Mouse (Mus musculus): ENCODE measurements at regions not wholly inside any gene's neighbourhood (a gene's known extent, or its start where the extent isn't known, plus 50 kb on each side); places are given as distances from the start of the nearest gene placed in this dataset.

DNA sequence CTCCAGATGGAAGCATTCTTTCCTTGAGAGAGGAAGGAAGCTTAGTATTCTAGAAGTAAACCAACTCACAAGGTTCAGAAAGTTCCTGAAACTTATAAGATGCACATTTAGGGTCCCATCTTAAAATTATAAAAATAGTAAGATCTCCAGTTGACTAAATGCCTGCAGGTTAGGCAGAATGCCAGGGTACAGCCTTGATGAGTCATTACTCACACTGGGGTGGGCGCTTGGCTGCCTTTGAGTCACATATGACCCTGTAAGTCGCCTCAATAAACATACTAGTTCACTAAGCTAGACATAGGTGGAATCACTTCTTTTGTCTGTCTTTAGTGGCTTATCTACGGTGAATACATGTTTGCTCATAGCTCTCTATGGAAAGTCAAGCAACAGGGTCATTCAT is 87.9 kb upstream of the Vangl1 start:
- no peak for ATAC-seq (ENCODE audit: low read depth)
- Histone ChIP-seq H3K27ac (ENCODE audit: low read length) (no peak overlapping the region), H3K9me3 (replicated peaks; ENCODE audit: control insufficient read depth, low read length) (no peaks in the 10 kb centered on the region), H3K4me2 (ENCODE audit: low read depth, low read length) (no peak overlapping the region), H3K9ac (ENCODE audit: low read depth, low read length) (no peak overlapping the region), H3K4me3 (ENCODE audit: low read depth, low read length) (no peak overlapping the region), H3K36me3 (ENCODE audit: control insufficient read depth, insufficient read depth) (no peaks in the 10 kb centered on the region), H3K4me1 (ENCODE audit: control insufficient read depth, low read depth, low read length) (no peaks in the 10 kb centered on the region), H3K27me3 (ENCODE audit: control insufficient read depth, insufficient read depth, low read depth, low read length) (no peaks in the 10 kb centered on the region)
- 57% methylated on average over 3 of the region's 3 CpGs for WGBS (ENCODE audit: insufficient replicate concordance)

DNA sequence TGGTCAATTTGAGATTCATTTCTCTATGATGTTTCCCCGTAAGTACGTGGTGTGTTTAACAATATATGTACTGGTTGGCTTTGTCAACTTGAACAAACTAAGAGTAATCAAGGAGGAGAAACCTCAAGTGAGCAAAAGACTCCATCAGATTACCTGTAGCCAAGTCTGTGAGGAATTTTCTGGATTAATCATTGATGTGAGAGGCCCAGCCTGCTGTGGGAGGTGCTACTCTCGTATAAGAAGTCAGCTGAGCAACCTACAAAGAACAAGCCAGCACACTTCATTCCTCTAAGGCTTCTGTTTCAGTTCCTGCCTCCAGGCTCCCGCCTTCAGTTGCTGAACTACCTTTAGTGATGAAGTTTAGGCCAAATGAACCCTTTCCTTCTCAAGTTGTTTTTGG is 77.5 kb upstream of the Vangl1 start:
- Histone ChIP-seq H3K4me3 (ENCODE audit: low read depth, low read length) (no peak overlapping the region), H3K4me2 (ENCODE audit: low read depth, low read length) (no peak overlapping the region), H3K9me3 (replicated peaks; ENCODE audit: control insufficient read depth, low read length) (no peaks in the 10 kb centered on the region), H3K4me1 (ENCODE audit: control insufficient read depth, low read depth, low read length) (no peaks in the 10 kb centered on the region), H3K36me3 (ENCODE audit: control insufficient read depth, insufficient read depth) (no peaks in the 10 kb centered on the region), H3K27ac (ENCODE audit: low read length) (no peak overlapping the region), H3K27me3 (ENCODE audit: control insufficient read depth, insufficient read depth, low read depth, low read length) (no peaks in the 10 kb centered on the region), H3K9ac (ENCODE audit: low read depth, low read length) (no peak overlapping the region)
- WGBS (ENCODE audit: insufficient replicate concordance) = 60% methylated on average over 4 of the region's 4 CpGs
- ATAC-seq (ENCODE audit: low read depth) = no peak

DNA sequence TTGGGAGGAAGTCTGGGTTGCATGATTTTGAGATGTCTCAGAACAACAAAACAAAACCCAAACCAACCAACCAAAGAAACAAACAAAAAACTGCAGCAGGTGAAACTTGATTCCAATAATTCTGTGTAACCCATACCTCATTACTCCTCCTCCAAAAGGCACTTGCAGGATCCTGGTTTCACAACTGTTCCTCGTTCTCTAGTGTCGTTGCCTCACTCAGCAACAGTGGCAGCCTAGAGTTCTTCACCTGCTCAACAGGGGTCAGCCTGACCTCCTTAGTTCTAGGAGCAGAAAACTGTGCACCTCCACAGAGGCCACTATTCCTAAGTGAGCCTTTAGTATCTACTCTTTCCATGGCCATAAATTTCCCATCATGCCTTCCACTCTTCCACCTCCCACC is 72.3 kb upstream of the Vangl1 start:
- no peaks in the 10 kb centered on the region for H3K9me3 ChIP-seq (replicated peaks; ENCODE audit: control insufficient read depth, low read length)
- no peaks in the 10 kb centered on the region for H3K27me3 ChIP-seq (ENCODE audit: control insufficient read depth, insufficient read depth, low read depth, low read length)
- WGBS (ENCODE audit: insufficient replicate concordance) = 53% methylated on average over 2 of the region's 2 CpGs
- H3K4me2 ChIP-seq (ENCODE audit: low read depth, low read length) = no peak overlapping the region
- no peak overlapping the region for H3K9ac ChIP-seq (ENCODE audit: low read depth, low read length)
- H3K4me3 ChIP-seq (ENCODE audit: low read depth, low read length) = no peak overlapping the region
- no peak overlapping the region for H3K27ac ChIP-seq (ENCODE audit: low read length)
- no peak for ATAC-seq (ENCODE audit: low read depth)
- H3K4me1 ChIP-seq (ENCODE audit: control insufficient read depth, low read depth, low read length) = no peaks in the 10 kb centered on the region
- no peaks in the 10 kb centered on the region for H3K36me3 ChIP-seq (ENCODE audit: control insufficient read depth, insufficient read depth)

DNA sequence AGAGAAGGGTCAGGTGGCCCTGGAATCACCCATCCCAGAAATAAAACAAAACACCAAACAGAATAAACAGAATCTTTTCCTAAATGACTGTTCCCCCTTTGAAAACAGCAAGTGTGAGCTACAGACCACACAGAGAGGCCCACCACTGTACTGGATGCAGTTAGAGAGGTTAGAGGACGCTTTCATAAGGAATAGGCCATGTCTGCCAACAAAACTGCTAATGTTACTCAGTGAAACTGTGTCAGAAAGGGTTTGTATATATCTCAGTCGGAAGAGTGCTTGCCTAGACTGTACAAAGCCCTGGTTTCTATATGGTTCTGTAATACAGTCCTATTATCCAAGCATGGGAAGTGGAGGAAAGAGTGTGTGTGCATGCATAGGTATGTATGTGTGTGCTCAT is 71.8 kb upstream of the Vangl1 start:
- no peaks in the 10 kb centered on the region for H3K36me3 ChIP-seq (ENCODE audit: control insufficient read depth, insufficient read depth)
- no peak overlapping the region for H3K9ac ChIP-seq (ENCODE audit: low read depth, low read length)
- no peaks in the 10 kb centered on the region for H3K4me1 ChIP-seq (ENCODE audit: control insufficient read depth, low read depth, low read length)
- H3K27me3 ChIP-seq (ENCODE audit: control insufficient read depth, insufficient read depth, low read depth, low read length) = no peaks in the 10 kb centered on the region
- no peak overlapping the region for H3K4me2 ChIP-seq (ENCODE audit: low read depth, low read length)
- no peak overlapping the region for H3K4me3 ChIP-seq (ENCODE audit: low read depth, low read length)
- ATAC-seq (ENCODE audit: low read depth) = no peak
- no peaks in the 10 kb centered on the region for H3K9me3 ChIP-seq (replicated peaks; ENCODE audit: control insufficient read depth, low read length)
- 35% methylated on average over 2 of the region's 2 CpGs for WGBS (ENCODE audit: insufficient replicate concordance)
- H3K27ac ChIP-seq (ENCODE audit: low read length) = no peak overlapping the region

DNA sequence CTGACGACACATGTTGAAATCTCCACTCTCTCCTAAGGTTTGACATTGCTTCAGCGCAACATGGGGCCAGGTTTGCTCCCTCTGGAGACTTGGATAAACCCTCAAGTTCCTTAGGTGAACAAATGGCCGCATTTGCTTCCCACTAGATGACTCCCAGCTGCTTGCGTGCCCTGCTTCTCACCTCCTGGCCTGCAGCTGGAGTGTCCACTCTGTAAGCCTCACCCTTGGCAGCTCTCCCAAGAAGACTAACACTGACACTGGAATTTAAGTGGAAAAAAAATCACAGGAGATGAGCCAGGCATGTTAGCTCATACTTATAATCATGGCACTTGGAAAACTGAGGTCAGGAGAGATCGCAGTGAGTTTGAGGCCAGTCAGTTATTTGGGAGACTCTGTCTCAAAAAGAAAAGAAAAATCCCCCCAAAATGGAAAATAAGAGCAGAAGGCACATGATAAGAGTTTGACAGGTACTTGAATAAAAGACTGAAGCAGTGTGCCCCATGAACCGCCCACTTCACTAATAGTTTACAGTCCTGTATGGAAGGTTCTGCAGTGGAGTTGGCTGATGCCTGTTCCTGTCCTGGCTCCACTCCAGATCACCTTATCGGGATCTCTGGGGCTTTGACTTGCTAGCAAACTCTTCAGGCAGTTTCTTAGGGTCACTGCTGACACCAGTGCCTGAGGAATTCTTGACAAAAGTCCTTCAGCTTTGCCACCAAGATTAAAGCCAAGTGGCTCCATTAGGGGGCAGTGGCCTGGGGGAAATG is 70.9 kb upstream of the Vangl1 start:
- Histone ChIP-seq H3K4me1 (ENCODE audit: control insufficient read depth, low read depth, low read length) (no peaks in the 10 kb centered on the region), H3K9ac (ENCODE audit: low read depth, low read length) (no peak overlapping the region), H3K36me3 (ENCODE audit: control insufficient read depth, insufficient read depth) (no peaks in the 10 kb centered on the region), H3K27me3 (ENCODE audit: control insufficient read depth, insufficient read depth, low read depth, low read length) (no peaks in the 10 kb centered on the region), H3K4me3 (ENCODE audit: low read depth, low read length) (no peak overlapping the region), H3K9me3 (replicated peaks; ENCODE audit: control insufficient read depth, low read length) (no peaks in the 10 kb centered on the region), H3K27ac (ENCODE audit: low read length) (no peak overlapping the region), H3K4me2 (ENCODE audit: low read depth, low read length) (no peak overlapping the region)
- ATAC-seq (ENCODE audit: low read depth) = no peak
- WGBS (ENCODE audit: insufficient replicate concordance) = 56% methylated on average over 7 of the region's 7 CpGs

DNA sequence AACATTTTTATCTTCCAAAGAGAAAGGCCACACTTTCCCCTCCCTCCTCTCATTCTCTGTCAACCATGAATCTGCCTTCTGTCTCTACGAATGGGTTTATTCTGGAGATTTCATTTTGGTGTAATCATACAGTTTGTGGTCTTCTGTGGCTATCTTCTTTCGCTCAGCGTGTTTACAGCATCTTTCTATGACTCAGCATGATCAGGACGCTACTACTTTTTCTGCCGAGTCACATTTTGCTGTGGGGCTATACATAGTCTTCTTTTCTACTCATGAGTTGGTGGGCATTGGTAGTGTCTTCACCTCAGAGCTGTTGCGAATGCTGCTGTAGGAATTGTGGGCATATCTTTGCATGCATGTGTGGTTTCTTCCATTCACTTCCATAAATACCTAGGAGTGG is 66.3 kb upstream of the Vangl1 start:
- H3K4me2 ChIP-seq (ENCODE audit: low read depth, low read length) = no peak overlapping the region
- no peaks in the 10 kb centered on the region for H3K9me3 ChIP-seq (replicated peaks; ENCODE audit: control insufficient read depth, low read length)
- no peak overlapping the region for H3K4me3 ChIP-seq (ENCODE audit: low read depth, low read length)
- peak; percentile 76; the same call in 1 of the 2 replicates for ATAC-seq (ENCODE audit: low read depth)
- H3K4me1 ChIP-seq (ENCODE audit: control insufficient read depth, low read depth, low read length) = no peaks in the 10 kb centered on the region
- 47% methylated on average over 6 of the region's 6 CpGs for WGBS (ENCODE audit: insufficient replicate concordance)
- H3K9ac ChIP-seq (ENCODE audit: low read depth, low read length) = no peak overlapping the region
- H3K36me3 ChIP-seq (ENCODE audit: control insufficient read depth, insufficient read depth) = no peaks in the 10 kb centered on the region
- H3K27me3 ChIP-seq (ENCODE audit: control insufficient read depth, insufficient read depth, low read depth, low read length) = no peaks in the 10 kb centered on the region
- H3K27ac ChIP-seq (ENCODE audit: low read length) = no peak overlapping the region

DNA sequence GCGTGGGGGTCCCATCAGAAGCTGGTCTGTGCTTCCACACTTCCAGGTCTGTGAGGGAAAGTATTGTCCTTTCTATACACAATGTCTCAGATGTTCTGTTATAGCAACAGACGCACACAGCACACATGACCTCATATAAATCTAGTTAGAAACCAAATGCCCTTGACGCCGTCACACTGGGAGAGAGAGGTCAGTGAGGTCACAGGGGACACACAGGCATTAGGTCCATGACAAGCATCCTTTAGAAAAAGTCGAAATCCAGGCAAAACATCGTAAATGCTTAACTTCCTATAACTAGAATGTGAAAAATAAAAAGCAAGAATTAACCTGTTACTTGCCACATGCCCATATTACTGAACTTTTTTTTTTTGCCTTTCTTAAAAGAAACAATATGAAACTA is 65.8 kb upstream of the Vangl1 start:
- no peak for ATAC-seq (ENCODE audit: low read depth)
- H3K9me3 ChIP-seq (replicated peaks; ENCODE audit: control insufficient read depth, low read length) = no peaks in the 10 kb centered on the region
- H3K4me3 ChIP-seq (ENCODE audit: low read depth, low read length) = no peak overlapping the region
- WGBS (ENCODE audit: insufficient replicate concordance) = 54% methylated on average over 6 of the region's 6 CpGs
- no peaks in the 10 kb centered on the region for H3K4me1 ChIP-seq (ENCODE audit: control insufficient read depth, low read depth, low read length)
- H3K27me3 ChIP-seq (ENCODE audit: control insufficient read depth, insufficient read depth, low read depth, low read length) = no peaks in the 10 kb centered on the region
- H3K27ac ChIP-seq (ENCODE audit: low read length) = no peak overlapping the region
- H3K9ac ChIP-seq (ENCODE audit: low read depth, low read length) = no peak overlapping the region
- no peak overlapping the region for H3K4me2 ChIP-seq (ENCODE audit: low read depth, low read length)
- no peaks in the 10 kb centered on the region for H3K36me3 ChIP-seq (ENCODE audit: control insufficient read depth, insufficient read depth)

DNA sequence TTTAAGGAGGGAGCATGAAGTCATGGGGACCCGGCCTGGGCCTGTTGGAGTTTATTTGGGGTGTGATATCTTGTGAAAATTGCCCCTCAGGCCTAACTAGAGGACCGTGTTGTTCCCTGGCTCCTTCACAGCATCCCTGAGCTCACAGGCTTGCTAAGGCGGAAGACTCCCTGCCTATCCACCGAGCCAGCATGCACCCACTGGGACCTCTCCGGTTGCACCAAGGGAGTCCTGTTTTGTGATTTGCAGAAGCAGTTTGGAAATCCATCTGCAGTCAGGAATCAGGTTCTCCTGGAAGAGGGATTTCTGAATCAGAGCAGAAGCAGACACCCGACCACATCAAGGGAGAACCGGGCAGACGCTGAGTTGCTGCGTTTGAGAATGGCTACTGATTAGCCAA is 61.6 kb upstream of the Vangl1 start:
- Histone ChIP-seq H3K9ac (ENCODE audit: low read depth, low read length) (no peak overlapping the region), H3K4me2 (ENCODE audit: low read depth, low read length) (no peak overlapping the region), H3K4me3 (ENCODE audit: low read depth, low read length) (no peak overlapping the region), H3K4me1 (ENCODE audit: control insufficient read depth, low read depth, low read length) (no peaks in the 10 kb centered on the region), H3K36me3 (ENCODE audit: control insufficient read depth, insufficient read depth) (no peaks in the 10 kb centered on the region), H3K9me3 (replicated peaks; ENCODE audit: control insufficient read depth, low read length) (no peaks in the 10 kb centered on the region), H3K27me3 (ENCODE audit: control insufficient read depth, insufficient read depth, low read depth, low read length) (no peaks in the 10 kb centered on the region), H3K27ac (ENCODE audit: low read length) (no peak overlapping the region)
- no peak for ATAC-seq (ENCODE audit: low read depth)
- 64% methylated on average over 9 of the region's 9 CpGs for whole genome bisulfite sequencing (ENCODE audit: insufficient replicate concordance)

DNA sequence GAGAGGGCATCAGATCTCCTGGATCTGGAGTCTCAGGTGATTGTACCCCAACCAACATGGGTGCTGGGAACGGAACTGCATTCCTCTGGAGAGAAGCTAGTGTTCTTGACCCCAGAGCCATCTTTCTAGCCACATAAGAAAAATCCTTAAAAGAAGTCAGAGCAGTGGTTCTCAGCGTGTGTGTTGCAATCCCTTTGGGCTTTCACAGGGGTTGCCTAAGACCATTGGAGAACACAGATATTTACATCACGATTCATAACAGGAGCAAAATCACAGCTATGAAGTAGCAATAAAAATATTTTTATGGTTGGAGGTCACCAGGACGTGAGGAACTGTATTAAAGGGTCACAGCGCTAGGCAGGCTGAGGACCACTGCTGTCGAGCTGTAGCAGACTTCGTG is 60.7 kb upstream of the Vangl1 start:
- no peaks in the 10 kb centered on the region for H3K9me3 ChIP-seq (replicated peaks; ENCODE audit: control insufficient read depth, low read length)
- no peak overlapping the region for H3K9ac ChIP-seq (ENCODE audit: low read depth, low read length)
- H3K4me2 ChIP-seq (ENCODE audit: low read depth, low read length) = no peak overlapping the region
- H3K27me3 ChIP-seq (ENCODE audit: control insufficient read depth, insufficient read depth, low read depth, low read length) = no peaks in the 10 kb centered on the region
- H3K4me3 ChIP-seq (ENCODE audit: low read depth, low read length) = no peak overlapping the region
- no peak for ATAC-seq (ENCODE audit: low read depth)
- whole genome bisulfite sequencing (ENCODE audit: insufficient replicate concordance) = 49% methylated on average over 7 of the region's 7 CpGs
- H3K4me1 ChIP-seq (ENCODE audit: control insufficient read depth, low read depth, low read length) = no peaks in the 10 kb centered on the region
- H3K27ac ChIP-seq (ENCODE audit: low read length) = no peak overlapping the region
- H3K36me3 ChIP-seq (ENCODE audit: control insufficient read depth, insufficient read depth) = no peaks in the 10 kb centered on the region
